Mouse (Mus musculus) heart, embryonic 13.5 days (tissue): ENCODE data around the gene Psma5. TPM values are rescaled to one million over a fixed set of nuclear protein-coding genes. Genes with fewer than 3 reads are reported as not detected.
"Not testable (repeated sequence)": the region's sequence is repeated elsewhere in the genome, so short reads cannot be mapped to it uniquely, and the experiment has no call there.

Experiments used
- ATAC-seq: fragments of 200-750 bp; cut with Nextera tagmentation; 2 replicates; pipeline ENCODE4 v1.8.0; 2017; ENCODE audit warnings: moderate TSS enrichment; ENCODE audit not compliant: insufficient number of reproducible peaks, low FRiP score, low TSS enrichment; ENCODE audit errors: extremely low read depth
- H3K27ac ChIP-seq: fragments of 300-500 bp; sonication (generic); replicated peaks from 2 replicates; pipeline ENCODE4 v1.5.1; 2015; ENCODE audit warnings: moderate library complexity, mild to moderate bottlenecking, inconsistent platforms
- H3K27me3 ChIP-seq: fragments of 300-500 bp; sonication (generic); replicated peaks from 2 replicates; pipeline ENCODE4 v1.6.1; 2015; ENCODE audit warnings: mild to moderate bottlenecking, inconsistent platforms
- H3K36me3 ChIP-seq: fragments of 300-500 bp; sonication (generic); 2 replicates; pipeline ENCODE4 v1.6.1; 2015; ENCODE audit warnings: mild to moderate bottlenecking, inconsistent platforms
- H3K4me1 ChIP-seq: fragments of 300-500 bp; sonication (generic); 2 replicates; pipeline ENCODE4 v1.6.1; 2015; ENCODE audit warnings: inconsistent platforms
- H3K4me2 ChIP-seq: fragments of 300-500 bp; sonication (generic); 2 replicates; pipeline ENCODE4 v1.6.1; 2015; ENCODE audit warnings: inconsistent platforms, mild to moderate bottlenecking, moderate library complexity
- H3K4me3 ChIP-seq: fragments of 300-500 bp; sonication (generic); 2 replicates; pipeline ENCODE4 v1.5.1; 2015; ENCODE audit warnings: moderate library complexity, mild to moderate bottlenecking, inconsistent platforms
- H3K9ac ChIP-seq: fragments of 300-500 bp; sonication (generic); 2 replicates; pipeline ENCODE4 v1.6.1; 2015; ENCODE audit warnings: inconsistent platforms, mild to moderate bottlenecking, moderate library complexity
- H3K9me3 ChIP-seq: fragments of 300-500 bp; sonication (generic); 2 replicates; pipeline ENCODE4 v1.6.1; 2016; ENCODE audit warnings: inconsistent platforms
- WGBS: fragments of 180-500 bp; shearing (Covaris S2); methylation state at CpG from one replicate; pipeline ENCODE4 v1.1.7; 2015; ENCODE audit warnings: mixed read lengths; 5-methylcytosine and 5-hydroxymethylcytosine counted together
- polyA plus RNA-seq: library from polyadenylated mRNA; unstranded; fragments of >200 nt; fragmentation: Nextera tagmentation; extraction: Ambion mirVana; gene quantifications from 2 replicates; pipeline ENCODE4 v1.2.1, GENCODE M21; 2015

The Psma5 gene
- polyA plus RNA-seq, 1 experiment from 2014 or later, result 213 TPM

DNA sequence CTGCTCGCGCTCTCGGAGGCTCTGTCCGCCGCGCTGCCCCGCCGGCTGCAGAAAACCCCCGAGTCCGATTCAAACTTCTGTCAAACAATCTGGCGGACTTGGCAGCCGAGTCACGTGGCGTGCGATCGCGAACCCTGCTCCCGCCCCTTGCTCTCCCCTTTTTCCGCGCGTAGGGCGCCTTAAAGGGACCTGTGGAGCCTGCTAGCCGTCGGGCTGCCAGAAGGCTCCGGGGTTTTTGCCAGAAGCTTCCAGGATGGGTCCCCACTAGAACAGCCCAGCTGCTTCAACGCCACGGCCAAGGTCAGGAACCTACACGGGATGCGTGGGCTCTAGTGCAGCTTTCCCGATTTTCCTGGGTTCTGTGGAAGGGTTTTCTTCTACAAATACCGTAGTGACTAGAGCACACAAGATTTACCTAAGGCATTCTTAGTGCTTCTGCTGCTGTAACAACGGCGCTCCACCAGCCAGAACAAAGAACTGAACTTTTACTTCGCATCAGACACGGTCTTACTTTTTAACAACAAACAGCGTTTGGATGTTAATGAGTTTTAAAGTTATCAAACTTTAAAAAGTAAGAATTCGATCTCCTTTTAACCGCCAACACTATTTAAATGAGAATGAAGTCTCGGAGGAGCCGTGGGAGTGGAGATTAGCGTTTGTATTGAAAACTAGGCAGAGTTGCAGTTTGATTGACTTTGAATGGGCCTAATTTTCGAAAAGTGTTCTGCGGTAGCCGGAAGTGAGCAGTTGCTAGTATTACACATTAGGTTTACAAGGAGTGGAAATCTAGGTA lies 30.0 kb upstream of the Psma5 start, which contains the start of gene Sypl2:
Gene Sypl2 (minus strand): TSS at position 91 of the 793 bp plus-strand sequence.
- H3K27me3 ChIP-seq, result peaks cover 84% of the 10 kb centered on the region
- peak within 1 kb of the TSS; percentile 57 for H3K4me3 ChIP-seq
- 0 out of 2 replicates have a peak within 1 kb of the TSS, but pooled peaks have one; percentile 2 for H3K27ac ChIP-seq
- peak within 1 kb of the TSS; percentile 86 for H3K4me2 ChIP-seq
- H3K4me1 ChIP-seq, result peaks cover 18% of the 10 kb centered on the region
- ATAC-seq, result no peak
- H3K9me3 ChIP-seq, result no peaks in the 10 kb centered on the region
- no peaks in the 10 kb centered on the region for H3K36me3 ChIP-seq
- H3K9ac ChIP-seq, result peak within 1 kb of the TSS; percentile 80
- 4% methylated on average over 44 of the region's 44 CpGs for WGBS

GRCm38 (mm10) chr3:108227521-108227920 lies 29.2 kb upstream of the Psma5 start:
- Histone ChIP-seq H3K4me1 (peaks cover 25% of the 10 kb centered on the region), H3K27ac (no peak overlapping the region), H3K4me3 (peak overlapping the region; percentile 57), H3K27me3 (peaks cover 77% of the 10 kb centered on the region), H3K9me3 (no peaks in the 10 kb centered on the region), H3K4me2 (peak overlapping the region; percentile 86), H3K9ac (no peak overlapping the region), H3K36me3 (no peaks in the 10 kb centered on the region)
- no peak for ATAC-seq
- 69% methylated on average over 2 of the region's 2 CpGs for WGBS

GRCm38 (mm10) chr3:108231646-108232045 lies 25.1 kb upstream of the Psma5 start:
- Histone ChIP-seq H3K4me2 (no peak overlapping the region), H3K27me3 (peaks cover 36% of the 10 kb centered on the region), H3K9me3 (no peaks in the 10 kb centered on the region), H3K36me3 (no peaks in the 10 kb centered on the region), H3K9ac (no peak overlapping the region), H3K27ac (no peak overlapping the region), H3K4me3 (no peak overlapping the region), H3K4me1 (peaks cover 17% of the 10 kb centered on the region)
- no peak for ATAC-seq
- 68% methylated on average over 4 of the region's 4 CpGs for WGBS

DNA sequence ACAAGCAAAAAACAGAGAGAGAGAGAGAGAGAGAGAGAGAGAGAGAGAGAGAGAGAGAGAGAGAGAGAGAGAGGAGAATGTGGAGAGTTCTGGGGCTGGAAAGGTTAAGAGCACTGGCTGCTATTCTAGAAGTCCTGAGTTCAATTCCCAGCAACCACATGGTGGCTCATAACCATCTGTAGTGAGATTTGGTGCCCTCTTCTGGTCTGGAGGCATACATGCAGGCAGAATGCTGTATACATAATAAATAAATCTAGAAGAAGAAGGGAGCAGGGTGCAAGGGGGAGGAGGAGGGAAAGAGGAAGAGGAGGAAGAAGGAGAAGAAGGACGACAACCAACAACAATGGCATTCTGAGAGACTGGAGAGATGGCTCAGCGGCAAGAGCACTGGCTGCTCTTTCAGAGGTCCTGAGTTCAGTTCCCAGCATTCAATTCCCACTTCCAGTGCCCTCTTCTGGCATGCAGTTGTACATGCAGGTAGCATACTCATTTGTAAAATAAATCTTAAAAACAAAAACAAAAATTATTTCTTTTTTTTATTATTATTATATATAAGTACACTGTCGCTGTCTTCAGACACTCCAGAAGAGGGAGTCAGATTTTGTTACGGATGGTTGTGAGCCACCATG lies 19.1 kb upstream of the Psma5 start:
- not testable (repeated sequence) for ATAC-seq, H3K9ac ChIP-seq, H3K4me2 ChIP-seq, H3K4me3 ChIP-seq, H3K36me3 ChIP-seq, H3K9me3 ChIP-seq, H3K27ac ChIP-seq, H3K27me3 ChIP-seq, H3K4me1 ChIP-seq
- 83% methylated on average over 4 of the region's 4 CpGs for WGBS

- H3K4me1 ChIP-seq, result no peaks in the 10 kb centered on the region
- H3K4me2 ChIP-seq, result no peak overlapping the region
- no peak for ATAC-seq
- H3K9ac ChIP-seq, result no peak overlapping the region
- H3K36me3 ChIP-seq, result no peaks in the 10 kb centered on the region
- 81% methylated on average over 3 of the region's 3 CpGs for WGBS
- H3K9me3 ChIP-seq, result 0 out of 2 replicates have a peak, but pooled peaks cover 2% of the 10 kb centered on the region
- H3K27me3 ChIP-seq, result 0 out of 2 replicates have a peak, but pooled peaks cover 3% of the 10 kb centered on the region
- H3K4me3 ChIP-seq, result no peak overlapping the region
- H3K27ac ChIP-seq, result no peak overlapping the region
Observed at GRCm38 (mm10) chr3:108241243-108241839, 15.4 kb upstream of the Psma5 start.

- Histone ChIP-seq H3K4me3 (no peak overlapping the region), H3K27ac (no peak overlapping the region), H3K4me2 (no peak overlapping the region), H3K9ac (no peak overlapping the region), H3K4me1 (no peaks in the 10 kb centered on the region), H3K9me3 (0 out of 2 replicates have a peak, but pooled peaks cover under 1% of the 10 kb centered on the region), H3K36me3 (no peaks in the 10 kb centered on the region), H3K27me3 (no peaks in the 10 kb centered on the region)
- 77% methylated on average over 2 of the region's 2 CpGs for WGBS
- no peak for ATAC-seq
Observed at GRCm38 (mm10) chr3:108246857-108247256, 9.9 kb upstream of the Psma5 start.

DNA sequence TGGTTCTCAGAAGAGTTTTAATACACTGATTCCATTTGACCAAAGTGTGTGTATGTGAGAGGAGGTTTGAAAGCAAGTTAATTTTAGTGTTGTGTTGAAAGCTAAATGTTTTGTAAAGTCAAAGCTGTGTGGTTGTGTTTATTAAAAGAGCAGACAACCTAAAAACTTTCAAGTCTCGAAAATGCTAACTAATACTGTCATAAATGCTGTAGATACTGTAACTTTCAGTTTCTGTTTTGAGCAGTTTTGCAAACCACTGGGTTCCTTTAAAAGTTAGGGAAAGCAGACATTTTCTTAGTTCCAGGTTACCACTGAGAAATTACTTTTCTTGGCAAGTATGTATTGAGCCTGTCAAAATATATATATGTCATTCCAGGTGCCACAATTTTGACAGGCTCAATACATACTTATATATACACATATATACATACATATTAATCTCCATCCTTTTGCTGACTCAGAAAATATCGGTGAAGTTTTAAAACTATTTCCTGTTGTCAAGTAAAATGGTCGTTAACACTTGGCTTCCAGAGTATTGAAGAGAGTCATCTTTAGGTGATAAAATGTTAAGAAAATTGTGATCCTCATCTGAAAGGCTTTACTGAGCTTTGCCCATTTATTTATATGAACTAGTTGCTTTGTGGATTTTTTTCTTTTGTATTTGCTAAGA lies 1.2 kb downstream of the Psma5 start:
- Histone ChIP-seq H3K27ac (peak overlapping the region; percentile 69), H3K4me2 (peak overlapping the region; percentile 96), H3K9me3 (no peaks in the 10 kb centered on the region), H3K27me3 (no peaks in the 10 kb centered on the region), H3K9ac (peak overlapping the region; percentile 98), H3K4me3 (peak overlapping the region; percentile 99), H3K36me3 (peaks cover 12% of the 10 kb centered on the region), H3K4me1 (peaks cover 25% of the 10 kb centered on the region)
- WGBS, result 49% methylated on average over 3 of the region's 3 CpGs
- no peak for ATAC-seq

DNA sequence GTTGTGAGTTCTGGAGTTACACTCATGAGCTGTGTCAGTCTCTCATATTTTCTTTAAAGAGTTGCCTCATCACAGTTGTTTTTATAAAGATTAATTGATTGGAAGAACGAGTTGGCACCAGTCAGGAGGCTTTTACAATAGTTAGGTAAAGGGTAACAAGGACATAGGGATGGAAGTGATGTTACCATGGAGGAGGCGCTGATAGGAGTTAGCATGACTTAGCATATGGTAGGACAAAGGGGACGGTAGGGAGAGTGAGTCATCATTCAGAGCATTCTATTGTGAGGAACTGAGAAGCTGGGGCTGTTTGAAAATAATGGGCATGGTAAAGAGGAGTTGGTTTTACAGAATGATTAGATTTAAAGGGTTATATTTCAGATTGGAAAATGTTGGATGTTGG lies 2.6 kb downstream of the Psma5 start:
- peaks cover 23% of the 10 kb centered on the region for H3K36me3 ChIP-seq
- H3K27me3 ChIP-seq, result no peaks in the 10 kb centered on the region
- 0 out of 2 replicates have a peak overlapping the region, but pooled peaks have one; percentile 98 for H3K9ac ChIP-seq
- H3K9me3 ChIP-seq, result no peaks in the 10 kb centered on the region
- H3K27ac ChIP-seq, result no peak overlapping the region
- no peak for ATAC-seq
- WGBS, result 53% methylated on average over 3 of the region's 3 CpGs
- H3K4me3 ChIP-seq, result peak overlapping the region; percentile 99; the same call in 1 of the 2 replicates
- peaks cover 25% of the 10 kb centered on the region for H3K4me1 ChIP-seq
- peak overlapping the region; percentile 96 for H3K4me2 ChIP-seq

DNA sequence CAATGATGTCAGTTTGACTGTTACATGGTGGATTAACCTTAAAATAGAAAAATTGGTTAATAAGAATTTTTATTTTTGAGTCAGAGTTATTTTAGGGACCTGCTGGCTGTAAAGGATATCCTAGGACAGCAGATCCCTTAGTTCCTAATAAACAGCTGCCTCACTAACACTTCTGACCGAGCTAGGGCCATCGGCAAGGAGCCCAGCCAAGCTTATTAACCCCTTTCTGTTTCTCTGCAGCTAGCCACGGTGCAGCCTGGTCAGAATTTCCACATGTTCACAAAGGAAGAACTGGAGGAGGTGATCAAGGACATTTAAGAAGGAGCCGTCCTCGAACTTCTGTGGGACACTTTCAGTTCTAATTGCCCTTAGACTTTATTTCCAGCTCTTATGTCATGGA lies 22.8 kb downstream of the Psma5 start:
- WGBS, result 76% methylated on average over 5 of the region's 5 CpGs
- not testable (repeated sequence) for H3K4me1 ChIP-seq, ATAC-seq, H3K4me2 ChIP-seq, H3K9ac ChIP-seq, H3K9me3 ChIP-seq, H3K27me3 ChIP-seq, H3K4me3 ChIP-seq, H3K27ac ChIP-seq
- H3K36me3 ChIP-seq, result peaks cover 60% of the 10 kb centered on the region

GRCm38 (mm10) chr3:108282401-108283240 lies 25.9 kb downstream of the Psma5 start:
- Histone ChIP-seq H3K4me1 (peaks cover 40% of the 10 kb centered on the region), H3K27me3 (no peaks in the 10 kb centered on the region), H3K9me3 (no peaks in the 10 kb centered on the region), H3K9ac (peak overlapping the region; percentile 96), H3K4me3 (peak overlapping the region; percentile 94), H3K4me2 (peak overlapping the region; percentile 88), H3K36me3 (peaks cover 30% of the 10 kb centered on the region), H3K27ac (peak overlapping the region; percentile 81)
- ATAC-seq, result no peak
- WGBS, result 34% methylated on average over 12 of the region's 12 CpGs
